Mouse (Mus musculus): ENCODE data around the gene Plvap. TPM values are rescaled to one million over a fixed set of nuclear protein-coding genes. Genes with fewer than 3 reads are reported as not detected.

Plvap gene
- total RNA-seq, 2 experiments from 2014 or later, result 23.0 to 30.9 TPM

GRCm38 (mm10) chr8:71487691-71488445 lies 23.7 kb downstream of the Plvap start, which contains the start of gene Gtpbp3:
Gtpbp3 (plus strand) TSS chr8:71488103.
- peak; percentile 89 to 91 for DNase-seq

DNA sequence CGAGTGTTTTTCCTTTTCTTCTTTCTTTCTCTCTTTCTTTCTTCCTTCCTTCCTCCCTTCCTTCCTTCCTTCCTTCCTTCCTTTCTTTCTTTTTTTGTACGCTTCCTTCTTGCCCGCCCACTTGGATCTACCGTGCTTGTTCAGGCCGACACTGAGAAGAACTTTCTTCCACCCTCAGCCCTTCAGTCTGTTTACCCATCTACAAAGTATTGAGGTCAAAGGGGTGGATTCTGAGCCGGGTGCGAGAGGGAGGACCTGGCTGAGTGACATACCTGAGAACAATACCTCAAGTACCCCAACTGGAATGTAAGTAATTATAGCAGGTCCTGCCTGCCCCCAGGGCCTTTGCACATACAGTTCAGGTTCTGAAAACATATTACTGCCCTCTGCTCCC lies 25.4 kb downstream of the Plvap start:
- DNase-seq, result peak in 1 of 2 experiments; percentile 56

DNA sequence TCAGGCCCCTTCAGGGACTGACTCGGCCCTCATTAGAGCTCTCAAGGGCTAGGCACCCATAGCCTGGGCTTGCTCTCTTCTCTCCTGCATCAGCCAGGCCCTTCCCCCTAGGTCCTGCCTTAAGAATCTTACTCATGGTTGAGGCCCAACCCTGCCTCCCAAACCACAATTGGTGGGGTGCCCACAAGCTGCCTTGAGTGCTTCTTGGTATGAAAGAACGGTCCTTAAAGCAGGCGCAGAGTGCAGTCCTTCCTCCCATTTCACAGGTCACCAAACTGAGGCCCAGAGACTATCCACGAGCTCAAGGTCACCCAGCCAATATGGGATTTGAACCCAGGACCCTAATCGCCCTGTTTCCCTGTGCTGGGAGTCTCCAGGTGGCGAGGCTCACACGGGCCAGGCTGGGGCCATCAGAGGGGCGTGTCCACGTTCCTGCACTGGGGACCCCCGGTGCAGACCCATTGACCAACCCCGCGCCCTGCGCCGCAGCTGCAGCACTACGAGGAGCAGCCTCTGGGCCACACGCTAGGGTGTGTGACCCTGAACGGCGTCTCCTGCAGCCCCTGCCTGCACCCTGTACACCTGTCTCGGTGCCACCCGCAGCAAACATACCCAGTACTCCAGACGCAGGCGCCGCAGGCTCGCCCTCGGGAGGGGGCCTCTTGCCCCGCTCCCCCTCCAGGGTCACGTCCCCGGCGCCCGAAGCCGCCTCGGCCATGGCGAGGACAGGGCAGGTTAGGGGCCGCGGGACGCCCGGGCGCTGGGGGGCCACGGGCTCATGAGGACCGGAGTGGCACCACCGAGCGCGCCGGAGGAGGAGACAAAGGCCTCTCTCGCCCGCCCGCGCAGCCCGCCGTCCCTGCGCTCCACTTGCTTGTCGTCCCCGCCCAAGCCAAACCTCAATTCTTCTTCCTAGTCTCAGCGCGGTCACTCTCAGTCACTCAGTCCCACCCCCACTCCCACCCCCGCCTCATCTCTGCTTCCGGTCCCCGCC lies 26.1 kb downstream of the Plvap start, which contains the start of gene Ano8:
TSS of gene Ano8 (minus strand) at position 822 of the 994 bp plus-strand sequence.
- DNase-seq, result peak; percentile 89 to 91

DNA sequence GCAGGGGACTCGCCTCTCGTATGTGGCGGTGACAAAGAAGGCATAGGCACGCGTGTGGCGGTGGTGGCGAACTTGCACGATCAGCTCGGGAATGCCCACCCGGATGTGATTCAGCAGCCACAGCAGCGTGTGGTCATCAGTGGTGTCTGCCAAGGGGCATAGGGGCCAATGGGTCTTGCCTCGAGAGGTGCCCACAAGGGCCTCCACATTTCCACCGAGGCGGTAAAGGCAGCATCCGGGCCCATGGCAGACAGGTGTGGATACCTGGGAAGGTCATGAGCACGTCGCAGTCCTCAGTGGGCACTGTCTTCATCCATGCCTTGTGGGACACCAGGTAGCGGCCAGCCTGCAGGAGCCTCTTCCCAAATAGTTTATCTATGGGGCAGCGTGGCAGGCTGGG lies 26.8 kb downstream of the Plvap start:
- no peak for DNase-seq

GRCm38 (mm10) chr8:71483932-71484331 lies 27.6 kb downstream of the Plvap start:
- peak in 1 of 2 experiments; percentile 48 for DNase-seq

DNA sequence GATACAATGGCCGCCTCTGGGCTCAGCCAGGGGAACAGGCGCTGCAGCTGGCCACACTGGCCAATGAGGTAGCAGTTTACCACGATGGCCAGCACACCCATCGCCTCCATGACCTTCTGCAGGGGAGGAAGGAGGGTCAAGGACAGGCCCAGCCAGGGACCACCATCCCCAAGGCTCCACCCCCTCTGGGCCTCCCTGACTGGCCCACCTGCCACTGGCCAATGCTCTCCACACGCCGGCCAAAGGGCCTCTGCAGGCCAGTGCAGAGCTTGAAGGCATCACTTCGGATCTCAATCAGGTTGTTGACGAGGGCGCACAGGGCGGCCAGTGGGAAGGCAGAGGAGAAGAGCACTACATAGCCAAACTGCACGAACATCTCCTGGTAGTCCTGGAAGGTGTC lies 32.6 kb downstream of the Plvap start:
- no peak for DNase-seq

DNA sequence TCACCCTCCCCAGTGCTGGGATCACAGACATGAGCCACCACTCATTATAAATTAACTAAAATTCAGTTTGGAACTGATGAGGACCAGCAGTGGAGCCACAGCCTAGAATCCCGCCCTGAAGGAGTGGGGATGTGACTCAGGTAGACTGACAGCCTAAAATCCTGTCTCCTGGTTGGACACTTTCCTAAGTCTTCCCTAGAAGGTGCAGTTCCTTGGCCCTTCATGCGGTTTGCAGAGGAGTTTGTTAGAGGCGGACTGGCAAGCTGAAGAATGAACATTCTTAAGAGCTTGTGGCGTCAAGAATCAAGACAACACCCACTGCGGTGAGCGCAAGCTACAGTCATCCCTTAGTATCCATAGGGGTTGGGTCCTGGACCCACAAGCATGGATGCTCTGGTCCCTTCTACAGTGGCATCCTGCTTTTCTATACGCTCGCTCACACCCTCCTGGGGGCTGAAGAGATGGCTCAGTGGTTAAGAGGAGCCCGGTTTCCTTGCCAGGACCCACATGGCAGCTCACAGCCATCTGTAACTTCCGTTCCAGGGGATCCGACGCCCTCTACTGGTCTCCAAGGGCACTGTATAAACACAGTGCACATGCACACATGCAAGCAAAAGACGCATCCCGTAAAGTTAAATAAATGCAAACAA lies 34.2 kb downstream of the Plvap start:
- no peak for DNase-seq

GRCm38 (mm10) chr8:71476099-71476940 lies 35.2 kb downstream of the Plvap start:
- DNase-seq, result peak; percentile 84 to 89

GRCm38 (mm10) chr8:71475702-71476075 lies 35.9 kb downstream of the Plvap start:
- DNase-seq, result no peak

DNA sequence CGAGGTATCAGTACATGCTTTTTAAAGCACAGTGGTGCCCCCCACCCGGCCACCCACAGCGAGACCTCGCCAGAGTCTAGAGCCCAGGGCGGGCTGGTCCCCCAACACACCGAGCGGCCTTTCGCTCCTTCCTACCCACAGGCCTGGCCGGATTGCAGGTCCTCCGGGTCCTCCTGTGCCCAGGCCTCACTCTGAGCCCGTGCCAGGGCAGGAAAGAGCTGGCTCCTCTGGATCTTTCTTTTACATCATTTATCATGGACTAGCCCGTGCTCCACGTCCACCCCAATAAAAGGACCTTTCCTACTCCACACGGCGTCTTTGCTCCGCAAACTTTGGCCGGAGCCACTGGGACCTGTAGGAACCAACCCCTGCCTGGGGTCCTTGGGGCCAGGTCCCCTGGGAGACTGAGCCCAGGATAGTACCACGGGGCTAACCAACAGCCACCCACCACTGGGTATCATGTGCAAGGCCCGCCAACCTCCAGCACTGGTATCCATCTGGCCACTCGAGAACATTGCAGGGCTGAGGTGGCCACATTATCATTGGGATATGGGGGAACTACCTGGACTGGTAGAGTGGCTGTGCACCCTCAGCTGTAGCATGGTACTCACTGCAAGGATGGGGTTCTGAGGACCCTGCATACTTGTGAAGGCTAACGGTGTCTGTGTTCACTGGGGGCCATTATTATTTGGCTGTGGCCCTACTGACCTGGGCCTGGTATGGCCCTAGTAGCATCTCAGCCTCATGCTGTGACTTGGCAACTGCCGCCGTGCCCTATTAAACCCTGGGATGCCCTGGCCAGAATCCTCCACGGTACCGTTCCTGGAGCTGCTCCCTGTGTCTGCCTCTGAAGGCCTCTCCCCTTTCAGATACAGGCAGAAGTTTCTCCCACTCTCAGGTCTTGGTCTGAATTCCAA lies 36.5 kb downstream of the Plvap start:
- no peak for DNase-seq

- DNase-seq, result no peak
Measured at GRCm38 (mm10) chr8:71474344-71474743, 37.2 kb downstream of the Plvap start.

- no peak for DNase-seq
Measured at GRCm38 (mm10) chr8:71472601-71473386, 38.8 kb downstream of the Plvap start.

DNA sequence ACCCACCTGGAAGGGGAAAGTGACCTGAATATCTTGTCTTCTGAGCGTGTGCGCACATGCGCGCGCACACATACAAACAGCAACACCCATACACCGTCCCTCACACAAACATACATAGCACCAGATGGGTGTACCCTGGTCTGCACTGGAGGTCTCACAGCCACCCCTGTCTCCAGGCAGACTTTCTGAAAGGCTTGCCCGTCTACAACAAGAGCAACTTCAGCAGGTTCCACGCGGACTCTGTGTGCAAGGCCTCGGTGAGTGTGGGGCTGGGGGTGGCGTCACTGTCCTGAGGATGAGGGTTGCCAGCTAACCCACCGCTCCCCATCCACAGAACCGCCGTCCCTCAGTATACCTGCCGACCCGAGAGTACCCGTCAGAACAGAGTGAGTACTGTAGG lies 39.7 kb downstream of the Plvap start:
- DNase-seq, result no peak

DNA sequence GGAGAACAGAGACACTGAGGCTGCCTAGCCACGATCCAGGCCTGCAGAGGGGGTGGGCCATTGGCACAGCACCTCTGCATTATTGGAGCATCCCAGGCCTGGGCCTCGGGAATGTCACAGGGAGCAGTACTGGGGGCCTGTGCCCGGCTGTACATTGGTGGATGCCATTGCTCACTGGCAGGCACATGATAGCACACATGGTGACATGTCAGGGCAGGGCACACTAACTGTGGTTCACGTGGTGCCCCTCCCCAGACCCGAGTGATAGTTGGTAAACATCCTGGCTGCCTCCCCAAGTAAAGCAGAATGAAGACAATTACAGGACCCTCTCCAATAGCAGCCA lies 40.7 kb downstream of the Plvap start:
- DNase-seq, result no peak

- no peak for DNase-seq
Measured at GRCm38 (mm10) chr8:71470146-71470912, 41.2 kb downstream of the Plvap start.

DNA sequence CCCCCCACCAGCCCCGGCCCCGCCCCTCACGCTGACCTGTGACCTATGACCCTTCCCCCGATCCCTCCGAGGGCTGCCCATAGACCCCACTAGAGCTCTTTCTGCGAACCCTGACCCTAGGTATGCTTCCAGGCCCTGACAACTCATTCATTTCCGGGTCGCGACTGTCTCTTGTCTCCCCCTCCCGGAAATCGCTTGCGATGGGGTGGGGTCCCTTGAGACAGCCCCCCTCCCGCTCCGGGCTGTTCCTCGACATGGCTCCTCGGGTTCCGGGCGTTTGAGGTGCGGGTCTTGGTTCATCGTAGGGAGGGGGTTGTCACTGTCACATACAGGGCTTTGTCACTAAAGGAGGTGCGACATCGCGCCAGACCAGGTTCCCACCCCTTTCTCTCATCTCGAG lies 42.1 kb downstream of the Plvap start:
- DNase-seq, result peak; percentile 61 to 62

GRCm38 (mm10) chr8:71468916-71469315 lies 42.6 kb downstream of the Plvap start, which contains the start of gene Dda1:
Dda1 (plus strand) TSS chr8:71469199.
- DNase-seq, result peak; percentile 97 to 99

DNA sequence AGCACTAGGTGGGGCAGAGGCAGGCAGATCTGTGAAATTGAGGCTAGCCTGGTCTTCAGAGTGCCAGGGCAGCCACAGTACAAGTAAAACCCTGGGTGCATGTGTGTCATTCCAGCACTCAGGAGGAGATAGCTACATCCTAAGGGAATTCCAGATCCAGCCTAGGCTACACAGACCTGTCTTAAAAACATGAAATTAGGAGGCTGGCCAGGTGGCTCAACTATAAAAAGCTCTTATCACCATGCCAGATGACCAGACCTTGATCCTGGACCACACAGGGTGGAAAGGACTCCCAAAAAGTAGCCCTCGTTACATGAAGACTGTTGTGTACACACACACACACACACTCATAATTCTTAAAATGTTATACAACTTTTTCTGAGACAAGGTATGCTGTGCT lies 43.6 kb downstream of the Plvap start:
- no peak for DNase-seq

- no peak for DNase-seq
Measured at GRCm38 (mm10) chr8:71467201-71467600, 44.4 kb downstream of the Plvap start.
